27 mouse cellular contexts compared by ENCODE assay signal in the genomic region with DNA sequence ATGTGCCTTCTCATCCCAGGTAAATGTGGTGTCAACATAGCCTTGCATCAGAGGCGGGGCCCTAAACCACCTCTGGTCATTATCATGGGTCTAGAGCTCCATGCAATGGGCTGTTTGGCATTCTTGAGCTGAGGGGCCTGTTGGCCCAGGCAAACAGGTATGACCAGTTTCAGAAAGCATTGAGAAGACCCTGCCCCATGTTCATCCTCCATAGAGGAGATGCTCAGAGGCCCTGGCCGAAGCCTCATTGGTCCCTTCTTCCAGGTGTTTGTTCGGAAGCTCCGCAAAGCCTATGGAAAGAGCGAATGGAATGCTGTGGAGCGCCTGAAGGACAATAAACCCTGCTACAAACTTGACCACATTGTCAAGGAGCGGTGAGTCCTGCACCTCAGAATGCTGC. TPM values are rescaled to one million over a fixed set of nuclear protein-coding genes. Genes with fewer than 3 reads are reported as not detected.
DNase-seq lines count a peak whose midpoint lies in the region; ATAC-seq and TF ChIP-seq lines count a peak whose summit lies in the region.
"Had no signal": no experiment of that assay in that cellular context is flagged by ENCODE, and none has a peak within 500 bp of the region (broad histone marks: within the 10 kb centered on the region; RNA-seq: fewer than 3 reads in every experiment).

No protein-coding gene starts in this region.

- no peaks in the 10 kb centered on the region for H3K9me3 ChIP-seq in intestine, postnatal 0 days (ENCODE audit: control insufficient read depth)
- H3K9me3 ChIP-seq in intestine, embryonic 15.5 days = no peaks in the 10 kb centered on the region
- H3K9me3 ChIP-seq: embryonic facial prominence, embryonic 12.5 days; embryonic facial prominence, embryonic 15.5 days; forebrain, embryonic 12.5 days; hindbrain, embryonic 10.5 days; hindbrain, embryonic 13.5 days had no signal

- no peak overlapping the region for H3K4me3 ChIP-seq in intestine, postnatal 0 days (ENCODE audit: low read depth, low read length)
- H3K4me3 ChIP-seq in intestine, embryonic 15.5 days (replicated peaks) = no peak overlapping the region
- H3K4me3 ChIP-seq: embryonic facial prominence, embryonic 12.5 days; embryonic facial prominence, embryonic 15.5 days; forebrain, embryonic 12.5 days; hindbrain, embryonic 10.5 days; hindbrain, embryonic 13.5 days had no signal

- ATAC-seq in intestine, postnatal 0 days = no peak
- no peak for ATAC-seq in intestine, embryonic 15.5 days
- ATAC-seq: activated CD4-positive, CD25-positive, alpha-beta regulatory T cell, adult 4 months; forebrain, embryonic 16.5 days; hindbrain, embryonic 16.5 days had no signal

- H3K36me3 ChIP-seq in intestine, postnatal 0 days (ENCODE audit: control insufficient read depth, insufficient read depth) = peaks cover 68% of the 10 kb centered on the region
- peaks cover 42% of the 10 kb centered on the region for H3K36me3 ChIP-seq in intestine, embryonic 15.5 days

- peak; percentile 1 for DNase-seq in cerebellum, adult 9-11 months
- no peak for DNase-seq in cerebellum, adult 9-10 months
- DNase-seq in kidney, postnatal 10 days = peak; percentile 4
- no peak for DNase-seq in kidney, adult 11 months
- DNase-seq in urinary bladder, adult 2 months (ENCODE audit: low spot score) = peak; percentile 6
- no peak for DNase-seq in urinary bladder, postnatal 25 days (ENCODE audit: low spot score)
- DNase-seq: adrenal gland, adult 8-10 months; adrenal gland, postnatal 25 days; cerebellum, adult 11-12 months; cerebellum, adult 8-10 months; gastrocnemius, postnatal 10 days; gastrocnemius, postnatal 36 days; heart, postnatal 36 days had no signal

- WGBS in intestine, postnatal 0 days = 91% methylated on average over 7 of the region's 7 CpGs
- 92% methylated on average over 7 of the region's 7 CpGs for WGBS in intestine, embryonic 15.5 days

- H3K9ac ChIP-seq in intestine, postnatal 0 days (ENCODE audit: low read depth, low read length) = no peak overlapping the region
- no peak overlapping the region for H3K9ac ChIP-seq in intestine, embryonic 15.5 days
- H3K9ac ChIP-seq: embryonic facial prominence, embryonic 12.5 days; embryonic facial prominence, embryonic 15.5 days; forebrain, embryonic 12.5 days; hindbrain, embryonic 13.5 days had no signal

- H3K4me2 ChIP-seq in intestine, postnatal 0 days (replicated peaks; ENCODE audit: low read depth) = no peak overlapping the region
- no peak overlapping the region for H3K4me2 ChIP-seq in intestine, embryonic 15.5 days (replicated peaks)
- H3K4me2 ChIP-seq: embryonic facial prominence, embryonic 12.5 days; embryonic facial prominence, embryonic 15.5 days; forebrain, embryonic 12.5 days; heart, embryonic 11.5 days; hindbrain, embryonic 13.5 days had no signal

- no peaks in the 10 kb centered on the region for H3K27me3 ChIP-seq in intestine, postnatal 0 days (replicated peaks; ENCODE audit: control insufficient read depth, insufficient read depth, low read length)
- no peaks in the 10 kb centered on the region for H3K27me3 ChIP-seq in intestine, embryonic 15.5 days (replicated peaks)
- H3K27me3 ChIP-seq: embryonic facial prominence, embryonic 12.5 days; embryonic facial prominence, embryonic 15.5 days; forebrain, embryonic 12.5 days; hindbrain, embryonic 13.5 days had no signal

- H3K27ac ChIP-seq in intestine, postnatal 0 days (ENCODE audit: low read depth, low read length) = 0 out of 2 replicates have a peak overlapping the region, but pooled peaks have one; percentile 35
- no peak overlapping the region for H3K27ac ChIP-seq in intestine, embryonic 15.5 days
- H3K27ac ChIP-seq: embryonic facial prominence, embryonic 12.5 days; embryonic facial prominence, embryonic 15.5 days; forebrain, embryonic 12.5 days; hindbrain, embryonic 10.5 days; hindbrain, embryonic 13.5 days had no signal

- H3K4me1 ChIP-seq in intestine, postnatal 0 days (replicated peaks; ENCODE audit: control insufficient read depth, insufficient read depth, low read length) = no peaks in the 10 kb centered on the region
- peaks cover 2% of the 10 kb centered on the region; the same call in 1 of the 2 replicates for H3K4me1 ChIP-seq in intestine, embryonic 15.5 days (replicated peaks)
- H3K4me1 ChIP-seq: embryonic facial prominence, embryonic 12.5 days had no signal

- TF ChIP-seq CTCF in intestine, postnatal 0 days (IDR thresholded peaks at IDR 0.05; ENCODE audit: low read depth) = no peak

RNA-seq across cellular contexts. Expression of a gene that starts 6.2 kb away (rescaled TPM):
- polyA plus RNA-seq in intestine, postnatal 0 days (2015; fragmentation: Nextera tagmentation; extraction: Ambion mirVana) = 0.13 and 0.16 TPM in 2 replicates
- polyA plus RNA-seq in intestine, embryonic 15.5 days (2015; fragmentation: Nextera tagmentation; extraction: Ambion mirVana) = not detected in 2 replicates
- 0.04 TPM in 1 of 2 replicates, not detected in the other for polyA plus RNA-seq in urinary bladder, adult 2 months (2012; rRNA removed)
- polyA plus RNA-seq: activated CD4-positive, CD25-positive, alpha-beta regulatory T cell, adult 4 months; brain, embryonic 14.5 days; heart, embryonic 14.5 days; heart, postnatal 0 days; hindbrain, embryonic 13.5 days; hindbrain, embryonic 16.5 days had no signal

RNA-seq across cellular contexts. Expression of a gene that starts 6.6 kb away (rescaled TPM):
- 27.6 and 31.8 TPM in 2 replicates for polyA plus RNA-seq in intestine, postnatal 0 days (2015; fragmentation: Nextera tagmentation; extraction: Ambion mirVana)
- polyA plus RNA-seq in intestine, embryonic 15.5 days (2015; fragmentation: Nextera tagmentation; extraction: Ambion mirVana) = 81.3 and 84.1 TPM in 2 replicates
- 42.4 and 43.1 TPM in 2 replicates for polyA plus RNA-seq in urinary bladder, adult 2 months (2012; rRNA removed)

RNA-seq across cellular contexts. Expression of a gene that starts 13.1 kb away (rescaled TPM):
- polyA plus RNA-seq in intestine, postnatal 0 days (2015; fragmentation: Nextera tagmentation; extraction: Ambion mirVana) = 30.4 and 30.6 TPM in 2 replicates
- polyA plus RNA-seq in intestine, embryonic 15.5 days (2015; fragmentation: Nextera tagmentation; extraction: Ambion mirVana) = 26.0 and 27.0 TPM in 2 replicates
- 5.5 and 6.9 TPM in 2 replicates for polyA plus RNA-seq in urinary bladder, adult 2 months (2012; rRNA removed)
- polyA plus RNA-seq: activated CD4-positive, CD25-positive, alpha-beta regulatory T cell, adult 4 months; heart, embryonic 14.5 days had no signal

RNA-seq across cellular contexts. Expression of a gene that starts 38.4 kb away (rescaled TPM):
- polyA plus RNA-seq in intestine, postnatal 0 days (2015; fragmentation: Nextera tagmentation; extraction: Ambion mirVana) = 283 and 305 TPM in 2 replicates
- 57.5 and 63.7 TPM in 2 replicates for polyA plus RNA-seq in intestine, embryonic 15.5 days (2015; fragmentation: Nextera tagmentation; extraction: Ambion mirVana)
- 101 and 110 TPM in 2 replicates for polyA plus RNA-seq in urinary bladder, adult 2 months (2012; rRNA removed)

RNA-seq across cellular contexts. Expression of a gene that starts 55.9 kb away (rescaled TPM):
- polyA plus RNA-seq in intestine, postnatal 0 days (2015; fragmentation: Nextera tagmentation; extraction: Ambion mirVana) = 2.1 and 2.2 TPM in 2 replicates
- 3.2 and 3.4 TPM in 2 replicates for polyA plus RNA-seq in intestine, embryonic 15.5 days (2015; fragmentation: Nextera tagmentation; extraction: Ambion mirVana)
- 10.4 and 13.0 TPM in 2 replicates for polyA plus RNA-seq in urinary bladder, adult 2 months (2012; rRNA removed)

Comparison
In these comparisons a context has a peak if more than half of its experiments do, and no peak if none do; other contexts are left out.
1. DNase-seq: peak in cerebellum, adult 9-11 months (single experiment), kidney, postnatal 10 days (single experiment) and urinary bladder, adult 2 months (single experiment); none in cerebellum, adult 9-10 months (single experiment), kidney, adult 11 months (single experiment) and urinary bladder, postnatal 25 days (single experiment).